Mouse (Mus musculus): ENCODE measurements around the gene Matn3. TPM values are rescaled to one million over a fixed set of nuclear protein-coding genes. Genes with fewer than 3 reads are reported as not detected.

Matn3 gene
- not detected in 2 replicates for total RNA-seq (2017)

GRCm38 (mm10) chr12:8947714-8948464 is at the start of gene Matn3:
Gene Matn3 (plus strand): TSS chr12:8947929.
- 0 out of 2 replicates have a peak, but pooled peaks have one; percentile 17 for ATAC-seq (ENCODE audit: extremely low read depth, insufficient number of reproducible peaks, low FRiP score, poor library complexity, severe bottlenecking)

GRCm38 (mm10) chr12:8898879-8899785 is 48.6 kb upstream of the Matn3 start:
- no peak for ATAC-seq (ENCODE audit: extremely low read depth, insufficient number of reproducible peaks, low FRiP score, poor library complexity, severe bottlenecking)

GRCm38 (mm10) chr12:8900107-8900698 is 47.5 kb upstream of the Matn3 start:
- no peak for ATAC-seq (ENCODE audit: extremely low read depth, insufficient number of reproducible peaks, low FRiP score, poor library complexity, severe bottlenecking)

GRCm38 (mm10) chr12:8900919-8901663 is 46.6 kb upstream of the Matn3 start:
- ATAC-seq (ENCODE audit: extremely low read depth, insufficient number of reproducible peaks, low FRiP score, poor library complexity, severe bottlenecking), result no peak

- no peak for ATAC-seq (ENCODE audit: extremely low read depth, insufficient number of reproducible peaks, low FRiP score, poor library complexity, severe bottlenecking)
Observed at GRCm38 (mm10) chr12:8901934-8902333, 45.8 kb upstream of the Matn3 start.

- no peak for ATAC-seq (ENCODE audit: extremely low read depth, insufficient number of reproducible peaks, low FRiP score, poor library complexity, severe bottlenecking)
Observed at GRCm38 (mm10) chr12:8902479-8902878, 45.2 kb upstream of the Matn3 start.

- no peak for ATAC-seq (ENCODE audit: extremely low read depth, insufficient number of reproducible peaks, low FRiP score, poor library complexity, severe bottlenecking)
Observed at GRCm38 (mm10) chr12:8912860-8913685, 34.7 kb upstream of the Matn3 start.

- ATAC-seq (ENCODE audit: extremely low read depth, insufficient number of reproducible peaks, low FRiP score, poor library complexity, severe bottlenecking), result no peak
Observed at GRCm38 (mm10) chr12:8913701-8914340, 33.9 kb upstream of the Matn3 start.

- ATAC-seq (ENCODE audit: extremely low read depth, insufficient number of reproducible peaks, low FRiP score, poor library complexity, severe bottlenecking), result no peak
Observed at GRCm38 (mm10) chr12:8916378-8916777, 31.4 kb upstream of the Matn3 start.

- no peak for ATAC-seq (ENCODE audit: extremely low read depth, insufficient number of reproducible peaks, low FRiP score, poor library complexity, severe bottlenecking)
Observed at GRCm38 (mm10) chr12:8919231-8919630, 28.5 kb upstream of the Matn3 start.

- no peak for ATAC-seq (ENCODE audit: extremely low read depth, insufficient number of reproducible peaks, low FRiP score, poor library complexity, severe bottlenecking)
Observed at GRCm38 (mm10) chr12:8920996-8921393, 26.7 kb upstream of the Matn3 start.

- ATAC-seq (ENCODE audit: extremely low read depth, insufficient number of reproducible peaks, low FRiP score, poor library complexity, severe bottlenecking), result peak; percentile 94
Observed at GRCm38 (mm10) chr12:8921394-8922368, 26.0 kb upstream of the Matn3 start, which contains the start of gene Laptm4a. Gene Laptm4a (plus strand): TSS chr12:8921664.

- ATAC-seq (ENCODE audit: extremely low read depth, insufficient number of reproducible peaks, low FRiP score, poor library complexity, severe bottlenecking), result no peak
Observed at GRCm38 (mm10) chr12:8922369-8923124, 25.2 kb upstream of the Matn3 start.

- no peak for ATAC-seq (ENCODE audit: extremely low read depth, insufficient number of reproducible peaks, low FRiP score, poor library complexity, severe bottlenecking)
Observed at GRCm38 (mm10) chr12:8923125-8923410, 24.7 kb upstream of the Matn3 start.

GRCm38 (mm10) chr12:8923603-8924002 is 24.1 kb upstream of the Matn3 start:
- ATAC-seq (ENCODE audit: extremely low read depth, insufficient number of reproducible peaks, low FRiP score, poor library complexity, severe bottlenecking), result no peak

- peak; percentile 78 for ATAC-seq (ENCODE audit: extremely low read depth, insufficient number of reproducible peaks, low FRiP score, poor library complexity, severe bottlenecking)
Observed at GRCm38 (mm10) chr12:8927652-8928051, 20.1 kb upstream of the Matn3 start.

Data from neutrophil, adult 5-6 weeks (primary cell).